Mouse (Mus musculus): ENCODE measurements around the gene Lamc1. TPM values are rescaled to one million over a fixed set of nuclear protein-coding genes. Genes with fewer than 3 reads are reported as not detected.

Lamc1 gene
- polyA plus RNA-seq, 1 experiment from 2014 or later, result 36.0 TPM

DNA sequence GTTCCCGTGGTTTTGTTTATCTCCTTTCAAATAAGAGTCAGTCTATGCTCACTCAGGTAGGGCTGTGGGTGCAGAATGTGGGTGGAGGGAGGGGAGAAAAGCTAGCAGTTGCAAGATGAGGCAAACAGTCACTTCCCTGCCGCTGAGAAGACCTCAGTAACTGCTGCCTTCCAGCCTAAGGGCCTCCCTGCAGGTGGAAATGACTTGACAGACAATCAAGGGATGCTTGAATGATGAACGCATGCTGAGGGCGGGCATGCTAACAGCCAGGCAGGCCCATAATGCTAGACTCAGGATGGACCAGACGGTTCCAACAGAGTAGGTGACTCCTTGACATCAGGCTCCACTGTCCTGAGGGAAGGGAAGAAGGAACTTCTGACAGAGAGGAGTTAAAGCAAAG lies 116.9 kb downstream of the Lamc1 start:
- 74% methylated on average over 5 of the region's 5 CpGs for WGBS

DNA sequence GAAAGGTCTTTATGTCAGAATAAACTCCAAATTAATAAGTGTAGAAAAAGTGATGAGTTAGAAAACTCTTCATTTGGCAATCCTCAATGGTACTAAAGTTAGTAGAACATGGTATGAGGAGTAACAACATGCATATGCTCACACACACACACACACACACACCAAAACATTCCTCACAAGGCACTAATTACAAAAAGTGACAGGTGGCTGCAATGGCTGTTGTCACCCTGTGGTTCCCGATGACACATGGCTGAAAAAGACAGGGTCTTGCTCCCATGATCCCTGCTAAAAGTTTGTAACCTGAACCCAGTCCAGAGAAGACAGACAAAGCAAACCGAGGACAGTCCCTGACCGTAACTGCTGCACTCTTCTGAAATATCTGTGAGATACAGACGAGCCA lies 121.6 kb downstream of the Lamc1 start:
- no peak for DNase-seq (ENCODE audit: low spot score)
- Histone ChIP-seq H3K4me2 (ENCODE audit: low read depth, low read length) (no peak overlapping the region), H3K36me3 (replicated peaks; ENCODE audit: control insufficient read depth, insufficient read depth, low read depth, low read length) (no peaks in the 10 kb centered on the region), H3K27me3 (ENCODE audit: control insufficient read depth, insufficient read depth, low read length) (no peaks in the 10 kb centered on the region), H3K9ac (replicated peaks; ENCODE audit: low read length) (no peak overlapping the region), H3K27ac (replicated peaks; ENCODE audit: low read depth, low read length) (no peak overlapping the region), H3K9me3 (replicated peaks; ENCODE audit: control insufficient read depth, low read length) (no peaks in the 10 kb centered on the region), H3K4me3 (ENCODE audit: low read depth, low read length) (no peak overlapping the region), H3K4me1 (ENCODE audit: control insufficient read depth, insufficient read depth, low read length) (no peaks in the 10 kb centered on the region)
- no peak for ATAC-seq (replicated peaks; ENCODE audit: insufficient number of reproducible peaks, low FRiP score, low TSS enrichment, low read depth)
- WGBS, result 46% methylated on average over 4 of the region's 4 CpGs

More for the DNA sequence above, 116.9 kb downstream of the Lamc1 start:
- Histone ChIP-seq H3K36me3 (replicated peaks; ENCODE audit: control insufficient read depth, insufficient read depth, low read depth, low read length) (no peaks in the 10 kb centered on the region), H3K4me2 (ENCODE audit: low read depth, low read length) (no peak overlapping the region), H3K9ac (replicated peaks; ENCODE audit: low read length) (no peak overlapping the region), H3K4me1 (ENCODE audit: control insufficient read depth, insufficient read depth, low read length) (no peaks in the 10 kb centered on the region), H3K27ac (replicated peaks; ENCODE audit: low read depth, low read length) (no peak overlapping the region), H3K9me3 (replicated peaks; ENCODE audit: control insufficient read depth, low read length) (no peaks in the 10 kb centered on the region), H3K27me3 (ENCODE audit: control insufficient read depth, insufficient read depth, low read length) (no peaks in the 10 kb centered on the region), H3K4me3 (ENCODE audit: low read depth, low read length) (no peak overlapping the region)
- DNase-seq (ENCODE audit: low spot score) (no peak), ATAC-seq (replicated peaks; ENCODE audit: insufficient number of reproducible peaks, low FRiP score, low TSS enrichment, low read depth) (no peak)

- H3K27ac ChIP-seq (replicated peaks; ENCODE audit: low read depth, low read length), result no peak overlapping the region
- WGBS, result 83% methylated on average over 2 of the region's 2 CpGs
- DNase-seq (ENCODE audit: low spot score), result no peak
- no peak overlapping the region for H3K9ac ChIP-seq (replicated peaks; ENCODE audit: low read length)
- H3K36me3 ChIP-seq (replicated peaks; ENCODE audit: control insufficient read depth, insufficient read depth, low read depth, low read length), result no peaks in the 10 kb centered on the region
- H3K9me3 ChIP-seq (replicated peaks; ENCODE audit: control insufficient read depth, low read length), result no peaks in the 10 kb centered on the region
- H3K4me3 ChIP-seq (ENCODE audit: low read depth, low read length), result no peak overlapping the region
- H3K4me1 ChIP-seq (ENCODE audit: control insufficient read depth, insufficient read depth, low read length), result no peaks in the 10 kb centered on the region
- no peaks in the 10 kb centered on the region for H3K27me3 ChIP-seq (ENCODE audit: control insufficient read depth, insufficient read depth, low read length)
- no peak for ATAC-seq (replicated peaks; ENCODE audit: insufficient number of reproducible peaks, low FRiP score, low TSS enrichment, low read depth)
- no peak overlapping the region for H3K4me2 ChIP-seq (ENCODE audit: low read depth, low read length)
Measured at GRCm38 (mm10) chr1:153210198-153210597, 122.4 kb downstream of the Lamc1 start.

DNA sequence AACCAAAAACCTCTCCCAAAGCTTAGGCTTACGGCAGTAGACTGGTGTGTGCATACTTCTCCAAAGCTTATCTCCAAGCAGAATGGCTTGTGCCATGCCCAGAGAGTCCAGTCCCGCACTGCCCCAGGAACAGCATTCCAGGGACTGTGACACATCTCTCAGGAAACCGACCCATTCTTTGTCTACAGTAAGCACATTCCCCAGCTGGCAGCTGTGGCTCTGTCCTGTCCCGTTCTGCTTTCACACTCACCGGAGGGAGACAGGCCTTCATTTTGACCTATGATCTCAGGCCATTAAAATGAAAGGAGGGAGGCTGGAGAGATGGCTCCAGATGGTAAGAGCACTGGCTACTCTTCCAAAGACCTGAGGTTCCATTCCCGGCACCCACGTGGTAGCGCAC lies 130.4 kb downstream of the Lamc1 start:
- ATAC-seq (replicated peaks; ENCODE audit: insufficient number of reproducible peaks, low FRiP score, low TSS enrichment, low read depth), result peak; percentile 78
- no peak overlapping the region for H3K4me2 ChIP-seq (ENCODE audit: low read depth, low read length)
- H3K36me3 ChIP-seq (replicated peaks; ENCODE audit: control insufficient read depth, insufficient read depth, low read depth, low read length), result no peaks in the 10 kb centered on the region
- H3K4me3 ChIP-seq (ENCODE audit: low read depth, low read length), result no peak overlapping the region
- no peaks in the 10 kb centered on the region for H3K4me1 ChIP-seq (ENCODE audit: control insufficient read depth, insufficient read depth, low read length)
- no peaks in the 10 kb centered on the region for H3K27me3 ChIP-seq (ENCODE audit: control insufficient read depth, insufficient read depth, low read length)
- no peak overlapping the region for H3K9ac ChIP-seq (replicated peaks; ENCODE audit: low read length)
- no peak for DNase-seq (ENCODE audit: low spot score)
- H3K9me3 ChIP-seq (replicated peaks; ENCODE audit: control insufficient read depth, low read length), result no peaks in the 10 kb centered on the region
- H3K27ac ChIP-seq (replicated peaks; ENCODE audit: low read depth, low read length), result no peak overlapping the region
- 52% methylated on average over 8 of the region's 8 CpGs for whole genome bisulfite sequencing

DNA sequence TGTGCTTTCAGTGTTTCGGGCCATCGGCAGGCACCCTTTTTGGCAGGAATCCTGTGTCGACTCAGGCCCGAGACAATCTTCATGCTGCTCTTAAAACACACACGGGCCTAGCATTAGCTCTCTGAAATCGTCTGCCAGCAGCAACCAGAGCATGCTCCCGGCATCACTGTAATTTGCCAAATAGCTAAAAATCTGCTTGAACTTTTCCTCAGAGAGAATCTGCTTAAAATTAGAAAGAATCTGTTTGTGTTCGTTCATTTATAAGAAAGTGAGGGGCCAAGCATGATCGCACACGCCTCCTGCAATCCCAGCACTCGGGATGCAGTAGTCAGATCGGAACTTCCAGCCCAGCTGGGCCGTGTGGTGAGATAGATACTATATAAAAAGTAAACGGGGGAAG lies 131.1 kb downstream of the Lamc1 start:
- no peak overlapping the region for H3K27ac ChIP-seq (replicated peaks; ENCODE audit: low read depth, low read length)
- H3K4me3 ChIP-seq (ENCODE audit: low read depth, low read length), result no peak overlapping the region
- no peaks in the 10 kb centered on the region for H3K36me3 ChIP-seq (replicated peaks; ENCODE audit: control insufficient read depth, insufficient read depth, low read depth, low read length)
- no peak overlapping the region for H3K9ac ChIP-seq (replicated peaks; ENCODE audit: low read length)
- H3K27me3 ChIP-seq (ENCODE audit: control insufficient read depth, insufficient read depth, low read length), result no peaks in the 10 kb centered on the region
- H3K9me3 ChIP-seq (replicated peaks; ENCODE audit: control insufficient read depth, low read length), result no peaks in the 10 kb centered on the region
- DNase-seq (ENCODE audit: low spot score) (no peak), ATAC-seq (replicated peaks; ENCODE audit: insufficient number of reproducible peaks, low FRiP score, low TSS enrichment, low read depth) (no peak)
- 56% methylated on average over 14 of the region's 14 CpGs for WGBS
- H3K4me1 ChIP-seq (ENCODE audit: control insufficient read depth, insufficient read depth, low read length), result no peaks in the 10 kb centered on the region
- H3K4me2 ChIP-seq (ENCODE audit: low read depth, low read length), result no peak overlapping the region

DNA sequence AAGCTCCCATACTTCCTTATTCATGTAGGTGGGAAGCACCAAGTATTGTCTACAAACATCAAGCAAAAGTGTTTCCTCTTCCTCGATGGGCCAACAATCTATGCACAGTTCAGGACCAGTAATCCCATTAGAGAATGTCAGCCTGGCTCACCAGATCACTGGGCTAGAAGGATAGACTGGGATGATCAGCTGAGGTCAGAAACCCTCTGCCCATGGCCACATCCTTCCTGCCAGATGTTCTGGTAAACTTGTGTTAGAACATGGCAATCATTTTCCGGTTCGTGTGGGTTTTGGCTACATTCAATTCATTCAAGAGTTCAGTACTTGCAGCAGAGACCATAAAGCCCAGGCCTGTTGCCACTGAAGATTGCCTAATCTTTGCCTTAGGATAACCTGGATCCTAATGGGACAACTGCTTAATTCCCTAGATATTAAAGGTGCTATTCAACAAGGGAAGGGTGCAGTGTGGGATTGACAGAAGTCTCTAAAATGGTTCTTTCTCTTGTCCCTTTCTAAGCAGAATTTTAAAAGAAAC lies 135.2 kb downstream of the Lamc1 start:
- ATAC-seq (replicated peaks; ENCODE audit: insufficient number of reproducible peaks, low FRiP score, low TSS enrichment, low read depth), result no peak
- Histone ChIP-seq H3K4me1 (ENCODE audit: control insufficient read depth, insufficient read depth, low read length) (no peaks in the 10 kb centered on the region), H3K4me2 (ENCODE audit: low read depth, low read length) (no peak overlapping the region), H3K27me3 (ENCODE audit: control insufficient read depth, insufficient read depth, low read length) (no peaks in the 10 kb centered on the region), H3K9ac (replicated peaks; ENCODE audit: low read length) (no peak overlapping the region), H3K9me3 (replicated peaks; ENCODE audit: control insufficient read depth, low read length) (no peaks in the 10 kb centered on the region), H3K4me3 (ENCODE audit: low read depth, low read length) (no peak overlapping the region), H3K27ac (replicated peaks; ENCODE audit: low read depth, low read length) (no peak overlapping the region), H3K36me3 (replicated peaks; ENCODE audit: control insufficient read depth, insufficient read depth, low read depth, low read length) (no peaks in the 10 kb centered on the region)
- WGBS, result 85% methylated on average over 3 of the region's 3 CpGs
- DNase-seq (ENCODE audit: low spot score), result no peak

DNA sequence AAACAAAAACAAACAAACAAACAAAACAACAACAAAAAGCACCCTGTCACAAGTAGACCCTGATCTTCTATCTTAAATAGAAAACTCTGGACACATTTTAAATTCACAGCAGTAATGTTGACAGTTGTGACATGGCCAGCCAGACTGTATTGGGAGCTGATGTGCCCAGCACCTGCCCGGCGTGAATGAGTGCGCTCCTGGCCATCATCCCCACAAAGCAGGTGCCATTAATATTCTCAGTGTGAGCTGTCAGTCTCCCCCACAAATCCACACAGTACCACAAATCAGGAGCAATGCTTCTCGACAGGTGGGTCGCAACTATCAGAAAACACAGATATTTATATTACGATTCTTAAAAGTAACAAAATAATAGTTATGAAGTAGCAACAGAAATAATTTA lies 139.6 kb downstream of the Lamc1 start:
- Histone ChIP-seq H3K27ac (replicated peaks; ENCODE audit: low read depth, low read length) (no peak overlapping the region), H3K9ac (replicated peaks; ENCODE audit: low read length) (no peak overlapping the region), H3K4me3 (ENCODE audit: low read depth, low read length) (no peak overlapping the region), H3K9me3 (replicated peaks; ENCODE audit: control insufficient read depth, low read length) (no peaks in the 10 kb centered on the region), H3K27me3 (ENCODE audit: control insufficient read depth, insufficient read depth, low read length) (no peaks in the 10 kb centered on the region), H3K4me2 (ENCODE audit: low read depth, low read length) (no peak overlapping the region), H3K36me3 (replicated peaks; ENCODE audit: control insufficient read depth, insufficient read depth, low read depth, low read length) (no peaks in the 10 kb centered on the region), H3K4me1 (ENCODE audit: control insufficient read depth, insufficient read depth, low read length) (no peaks in the 10 kb centered on the region)
- DNase-seq (ENCODE audit: low spot score) (no peak), ATAC-seq (replicated peaks; ENCODE audit: insufficient number of reproducible peaks, low FRiP score, low TSS enrichment, low read depth) (no peak)
- WGBS, result 91% methylated on average over 6 of the region's 6 CpGs

- DNase-seq (ENCODE audit: low spot score), result no peak
- no peaks in the 10 kb centered on the region for H3K4me1 ChIP-seq (ENCODE audit: control insufficient read depth, insufficient read depth, low read length)
- H3K9ac ChIP-seq (replicated peaks; ENCODE audit: low read length), result no peak overlapping the region
- H3K27me3 ChIP-seq (ENCODE audit: control insufficient read depth, insufficient read depth, low read length), result no peaks in the 10 kb centered on the region
- 83% methylated on average over 4 of the region's 4 CpGs for WGBS
- H3K36me3 ChIP-seq (replicated peaks; ENCODE audit: control insufficient read depth, insufficient read depth, low read depth, low read length), result no peaks in the 10 kb centered on the region
- ATAC-seq (replicated peaks; ENCODE audit: insufficient number of reproducible peaks, low FRiP score, low TSS enrichment, low read depth), result no peak
- no peak overlapping the region for H3K4me3 ChIP-seq (ENCODE audit: low read depth, low read length)
- no peak overlapping the region for H3K4me2 ChIP-seq (ENCODE audit: low read depth, low read length)
- H3K9me3 ChIP-seq (replicated peaks; ENCODE audit: control insufficient read depth, low read length), result no peaks in the 10 kb centered on the region
- H3K27ac ChIP-seq (replicated peaks; ENCODE audit: low read depth, low read length), result no peak overlapping the region
Measured at GRCm38 (mm10) chr1:153192379-153192778, 140.2 kb downstream of the Lamc1 start.
